ENCODE assay signal across 8 mouse cellular contexts in the genomic region with DNA sequence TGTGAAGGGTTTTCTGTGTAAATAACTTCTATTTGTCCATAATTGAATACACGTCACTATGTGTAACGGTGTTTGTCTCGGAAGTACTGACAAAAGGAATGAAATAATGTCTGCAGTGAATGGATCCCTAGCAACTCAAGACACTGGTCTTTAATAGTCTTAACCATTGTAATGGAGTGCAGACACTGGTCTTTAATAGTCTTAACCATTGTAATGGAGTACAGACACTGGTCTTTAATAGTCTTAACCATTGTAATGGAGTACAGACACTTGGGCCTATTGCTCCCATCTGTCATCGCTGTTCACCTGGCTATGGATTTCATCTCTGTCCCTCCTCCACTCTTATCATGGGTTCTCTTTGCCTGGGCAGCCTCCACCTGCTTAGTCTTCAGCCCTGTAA. TPM values are rescaled to one million over a fixed set of nuclear protein-coding genes. Genes with fewer than 3 reads are reported as not detected.
A peak's percentile ranks its signal among the peaks of the same experiment; 100 is the strongest.
DNase-seq lines count a peak whose midpoint lies in the region; ATAC-seq lines count a peak whose summit lies in the region.

No protein-coding gene starts in this region.

- WGBS in heart, embryonic 11.5 days (ENCODE audit: insufficient replicate concordance): 85% methylated on average over 4 of the region's 4 CpGs
- 88% methylated on average over 4 of the region's 4 CpGs for WGBS in forebrain, embryonic 14.5 days
- 68% methylated on average over 4 of the region's 4 CpGs for WGBS in liver, embryonic 15.5 days (ENCODE audit: insufficient replicate concordance)

- H3K9ac ChIP-seq in heart, embryonic 11.5 days (ENCODE audit: low read depth, low read length): no peak overlapping the region
- H3K9ac ChIP-seq in forebrain, embryonic 14.5 days (ENCODE audit: low read length): no peak overlapping the region
- no peak overlapping the region for H3K9ac ChIP-seq in liver, embryonic 15.5 days

- no peaks in the 10 kb centered on the region for H3K36me3 ChIP-seq in heart, embryonic 11.5 days (ENCODE audit: control insufficient read depth, insufficient read depth, low read length)
- no peaks in the 10 kb centered on the region for H3K36me3 ChIP-seq in forebrain, embryonic 14.5 days (ENCODE audit: control insufficient read depth, insufficient read depth, low read length)
- no peaks in the 10 kb centered on the region for H3K36me3 ChIP-seq in liver, embryonic 15.5 days (replicated peaks)

- DNase-seq in heart, postnatal 4 days: no peak
- DNase-seq in MN1 (ENCODE audit: low spot score): peak; percentile 81
- DNase-seq in forebrain, embryonic 14.5 days (ENCODE audit: low spot score): peak; percentile 92
- DNase-seq in yolk sac, embryonic 10.5 days (ENCODE audit: low spot score): peak; percentile 79
- no peak for DNase-seq in ovary, postnatal 10 days (ENCODE audit: low spot score)
- no peak for DNase-seq in layer of hippocampus, postnatal 14 days (ENCODE audit: low spot score in 2 of 2)

- H3K27ac ChIP-seq in heart, embryonic 11.5 days (ENCODE audit: low read depth, low read length): no peak overlapping the region
- no peak overlapping the region for H3K27ac ChIP-seq in forebrain, embryonic 14.5 days (ENCODE audit: low read depth, low read length)
- H3K27ac ChIP-seq in liver, embryonic 15.5 days (replicated peaks): no peak overlapping the region

- peak; percentile 100 for ATAC-seq in heart, embryonic 11.5 days (replicated peaks; ENCODE audit: insufficient number of reproducible peaks, low FRiP score, low TSS enrichment)
- ATAC-seq in forebrain, embryonic 14.5 days: peak; percentile 100
- peak; percentile 100 for ATAC-seq in liver, embryonic 15.5 days (ENCODE audit: insufficient read depth)

- no peaks in the 10 kb centered on the region for H3K4me1 ChIP-seq in heart, embryonic 11.5 days (ENCODE audit: control insufficient read depth, insufficient read depth, low read length)
- no peaks in the 10 kb centered on the region for H3K4me1 ChIP-seq in forebrain, embryonic 14.5 days (ENCODE audit: control insufficient read depth, insufficient read depth, low read length)
- no peaks in the 10 kb centered on the region for H3K4me1 ChIP-seq in liver, embryonic 15.5 days (replicated peaks)

- no peaks in the 10 kb centered on the region for H3K9me3 ChIP-seq in heart, embryonic 11.5 days (replicated peaks; ENCODE audit: control insufficient read depth, low read length)
- H3K9me3 ChIP-seq in forebrain, embryonic 14.5 days (replicated peaks; ENCODE audit: control insufficient read depth, low read length): no peaks in the 10 kb centered on the region
- H3K9me3 ChIP-seq in liver, embryonic 15.5 days (replicated peaks): no peaks in the 10 kb centered on the region

- H3K4me2 ChIP-seq in heart, embryonic 11.5 days: no peak overlapping the region
- H3K4me2 ChIP-seq in forebrain, embryonic 14.5 days (ENCODE audit: low read length): no peak overlapping the region
- no peak overlapping the region for H3K4me2 ChIP-seq in liver, embryonic 15.5 days

- no peak overlapping the region for H3K4me3 ChIP-seq in heart, embryonic 11.5 days (ENCODE audit: low read depth, low read length)
- no peak overlapping the region for H3K4me3 ChIP-seq in forebrain, embryonic 14.5 days (ENCODE audit: low read depth, low read length)
- H3K4me3 ChIP-seq in liver, embryonic 15.5 days (replicated peaks): no peak overlapping the region

- H3K27me3 ChIP-seq in heart, embryonic 11.5 days (ENCODE audit: control insufficient read depth, insufficient read depth, low read length): no peaks in the 10 kb centered on the region
- H3K27me3 ChIP-seq in forebrain, embryonic 14.5 days (replicated peaks; ENCODE audit: control insufficient read depth, insufficient read depth, low read length): no peaks in the 10 kb centered on the region
- no peaks in the 10 kb centered on the region for H3K27me3 ChIP-seq in liver, embryonic 15.5 days

RNA-seq across cellular contexts. Expression of gene Frmd4a, which starts 53.2 kb away (rescaled TPM):
- 21.1 and 28.8 TPM in 2 replicates for polyA plus RNA-seq in heart, embryonic 11.5 days (2014; fragmentation: Nextera tagmentation; extraction: Ambion mirVana)
- total RNA-seq in heart, postnatal 4 days (2021): 10 to 100 TPM; 51.3 to 52.7 TPM
- polyA plus RNA-seq in forebrain, embryonic 14.5 days (2014; fragmentation: Nextera tagmentation; extraction: Ambion mirVana): 36.9 and 51.7 TPM in 2 replicates
- polyA plus RNA-seq in liver, embryonic 15.5 days (2015; fragmentation: Nextera tagmentation; extraction: Ambion mirVana): 16.0 and 19.1 TPM in 2 replicates
- 100 to 1,000 TPM; 115 to 121 TPM for total RNA-seq in layer of hippocampus, postnatal 14 days (2021)

Comparison
In these comparisons a context has a peak if more than half of its experiments do, and no peak if none do; other contexts are left out.
1. DNase-seq: peak in MN1 (single experiment), forebrain, embryonic 14.5 days (single experiment) and yolk sac, embryonic 10.5 days (single experiment); none in heart, postnatal 4 days (single experiment), ovary, postnatal 10 days (single experiment) and layer of hippocampus, postnatal 14 days (0 of 2).
2. Peak in every context shown above with its lines, with median percentiles within 50 percentile points of each other: ATAC-seq.